Mouse (Mus musculus): ENCODE measurements around the gene Vmn2r24. TPM values are rescaled to one million over a fixed set of nuclear protein-coding genes. Genes with fewer than 3 reads are reported as not detected.
"Not testable (repeated sequence)": the region's sequence is repeated elsewhere in the genome, so short reads cannot be mapped to it uniquely, and the experiment has no call there.

Gene Vmn2r24
- not detected in 2 replicates for polyA plus RNA-seq (2012; rRNA removed)

- Histone ChIP-seq H3K27ac (ENCODE audit: insufficient read depth, low read length) (no peak within 1 kb of the TSS), H3K4me3 (replicated peaks; ENCODE audit: insufficient read depth, low read depth, low read length) (no peak within 1 kb of the TSS), H3K4me1 (ENCODE audit: control insufficient read depth, insufficient read depth, low read length) (no peaks in the 10 kb centered on the region), H3K27me3 (ENCODE audit: control insufficient read depth, insufficient read depth, low read length) (no peaks in the 10 kb centered on the region)
- no peak for TF ChIP-seq POLR2A (IDR thresholded peaks at IDR 0.05; ENCODE audit: borderline replicate concordance, insufficient read depth, low read length)
- no peak for TF ChIP-seq CTCF (IDR thresholded peaks at IDR 0.05; ENCODE audit: borderline replicate concordance, insufficient read depth, low read depth, low read length)
- no peak for DNase-seq
- WGBS = 60% methylated on average over 1 of the region's 1 CpGs
Observed at GRCm38 (mm10) chr6:123778579-123778978, at the start of gene Vmn2r24. TSS of gene Vmn2r24 (plus strand) at chr6:123778879.

DNA sequence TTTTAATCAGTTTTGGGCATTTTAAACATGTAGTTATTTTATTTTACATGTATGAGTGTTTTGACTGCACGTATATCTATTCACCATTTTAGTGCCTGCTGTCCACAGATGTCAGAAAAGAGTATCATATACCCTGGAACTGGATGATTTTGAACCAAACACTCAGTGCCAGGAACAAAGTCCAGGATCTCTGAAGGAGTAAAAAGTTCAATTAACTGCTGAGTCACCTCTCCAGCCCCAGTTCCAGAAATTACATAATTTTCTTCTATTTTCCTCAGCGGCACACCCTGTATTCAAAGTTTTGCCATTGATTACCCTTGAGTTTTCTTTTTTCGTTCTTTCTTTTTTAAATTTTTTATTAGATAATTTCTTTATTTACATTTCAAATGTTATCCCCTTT, 8.6 kb upstream of the Vmn2r24 start:
- TF ChIP-seq CTCF (IDR thresholded peaks at IDR 0.05; ENCODE audit: borderline replicate concordance, insufficient read depth, low read depth, low read length) (no peak), POLR2A (IDR thresholded peaks at IDR 0.05; ENCODE audit: borderline replicate concordance, insufficient read depth, low read length) (no peak)
- H3K4me3 ChIP-seq (replicated peaks; ENCODE audit: insufficient read depth, low read depth, low read length) = no peak overlapping the region
- H3K4me1 ChIP-seq (ENCODE audit: control insufficient read depth, insufficient read depth, low read length) = no peaks in the 10 kb centered on the region
- H3K27ac ChIP-seq (ENCODE audit: insufficient read depth, low read length) = no peak overlapping the region
- WGBS = 78% methylated on average over 3 of the region's 3 CpGs
- H3K27me3 ChIP-seq (ENCODE audit: control insufficient read depth, insufficient read depth, low read length) = no peaks in the 10 kb centered on the region
- no peak for DNase-seq

DNA sequence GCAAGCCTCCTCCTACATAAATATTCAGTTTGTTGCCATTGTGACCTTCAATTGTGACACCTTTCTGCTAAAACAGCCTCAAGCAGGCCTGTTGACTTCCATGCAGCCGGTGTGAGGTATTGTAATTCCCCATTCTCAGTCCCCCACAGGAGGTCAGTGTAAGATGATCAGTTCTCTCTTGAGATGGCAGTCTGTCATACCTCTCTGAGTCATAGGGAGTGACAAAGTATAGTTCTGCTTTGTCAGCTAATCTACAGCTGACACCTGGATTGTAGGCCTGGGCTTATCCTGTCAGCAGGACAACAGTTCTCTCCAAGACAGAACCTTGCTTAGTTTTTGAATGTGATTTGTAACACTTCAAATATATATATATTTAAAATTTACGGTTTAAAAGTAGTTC, 6.2 kb downstream of the Vmn2r24 start:
- H3K4me1 ChIP-seq (ENCODE audit: control insufficient read depth, insufficient read depth, low read length) = no peaks in the 10 kb centered on the region
- TF ChIP-seq POLR2A (IDR thresholded peaks at IDR 0.05; ENCODE audit: borderline replicate concordance, insufficient read depth, low read length) (no peak), CTCF (IDR thresholded peaks at IDR 0.05; ENCODE audit: borderline replicate concordance, insufficient read depth, low read depth, low read length) (no peak)
- H3K27me3 ChIP-seq (ENCODE audit: control insufficient read depth, insufficient read depth, low read length) = no peaks in the 10 kb centered on the region
- no peak overlapping the region for H3K4me3 ChIP-seq (replicated peaks; ENCODE audit: insufficient read depth, low read depth, low read length)
- no peak for DNase-seq
- WGBS = 64% methylated on average over 2 of the region's 2 CpGs
- H3K27ac ChIP-seq (ENCODE audit: insufficient read depth, low read length) = no peak overlapping the region

DNA sequence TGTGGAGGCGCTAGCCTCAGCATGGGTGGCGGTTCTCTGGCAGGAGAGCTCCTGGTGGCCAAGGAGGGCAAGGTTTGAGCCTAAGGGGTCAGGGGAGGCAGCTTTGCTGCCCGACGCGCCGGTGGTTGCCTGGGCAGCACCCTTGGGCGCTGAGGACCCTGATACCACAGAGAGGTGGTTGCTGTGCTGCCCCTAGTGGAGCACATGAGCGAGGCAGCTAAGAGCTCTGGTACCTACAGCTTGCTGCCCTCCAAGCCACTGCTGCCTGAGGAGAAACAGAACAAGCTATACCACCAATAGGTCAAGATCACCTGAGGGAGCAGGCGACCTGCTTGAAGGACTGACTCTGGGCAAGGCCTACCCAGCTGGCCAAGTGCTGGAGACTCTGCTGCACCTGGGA, 15.1 kb downstream of the Vmn2r24 start:
- no peak for DNase-seq
- Histone ChIP-seq H3K27me3 (ENCODE audit: control insufficient read depth, insufficient read depth, low read length) (no peaks in the 10 kb centered on the region), H3K4me3 (replicated peaks; ENCODE audit: insufficient read depth, low read depth, low read length) (no peak overlapping the region), H3K4me1 (ENCODE audit: control insufficient read depth, insufficient read depth, low read length) (no peaks in the 10 kb centered on the region), H3K27ac (ENCODE audit: insufficient read depth, low read length) (no peak overlapping the region)
- WGBS = 33% methylated on average over 9 of the region's 9 CpGs
- TF ChIP-seq POLR2A (IDR thresholded peaks at IDR 0.05; ENCODE audit: borderline replicate concordance, insufficient read depth, low read length) (no peak), CTCF (IDR thresholded peaks at IDR 0.05; ENCODE audit: borderline replicate concordance, insufficient read depth, low read depth, low read length) (no peak)

- not testable (repeated sequence) for H3K27ac ChIP-seq (ENCODE audit: insufficient read depth, low read length); DNase-seq; H3K4me3 ChIP-seq (replicated peaks; ENCODE audit: insufficient read depth, low read depth, low read length); H3K27me3 ChIP-seq (ENCODE audit: control insufficient read depth, insufficient read depth, low read length); H3K4me1 ChIP-seq (ENCODE audit: control insufficient read depth, insufficient read depth, low read length)
Observed at GRCm38 (mm10) chr6:123810291-123810690, 31.6 kb downstream of the Vmn2r24 start.

- Histone ChIP-seq H3K27ac (ENCODE audit: insufficient read depth, low read length) (no peak overlapping the region), H3K27me3 (ENCODE audit: control insufficient read depth, insufficient read depth, low read length) (no peaks in the 10 kb centered on the region), H3K4me1 (ENCODE audit: control insufficient read depth, insufficient read depth, low read length) (no peaks in the 10 kb centered on the region), H3K4me3 (replicated peaks; ENCODE audit: insufficient read depth, low read depth, low read length) (no peak overlapping the region)
- 77% methylated on average over 8 of the region's 8 CpGs for WGBS
- DNase-seq = no peak
- no peak for TF ChIP-seq POLR2A (IDR thresholded peaks at IDR 0.05; ENCODE audit: borderline replicate concordance, insufficient read depth, low read length)
- TF ChIP-seq CTCF (IDR thresholded peaks at IDR 0.05; ENCODE audit: borderline replicate concordance, insufficient read depth, low read depth, low read length) = no peak
Observed at GRCm38 (mm10) chr6:123819951-123820350, 41.3 kb downstream of the Vmn2r24 start.

DNA sequence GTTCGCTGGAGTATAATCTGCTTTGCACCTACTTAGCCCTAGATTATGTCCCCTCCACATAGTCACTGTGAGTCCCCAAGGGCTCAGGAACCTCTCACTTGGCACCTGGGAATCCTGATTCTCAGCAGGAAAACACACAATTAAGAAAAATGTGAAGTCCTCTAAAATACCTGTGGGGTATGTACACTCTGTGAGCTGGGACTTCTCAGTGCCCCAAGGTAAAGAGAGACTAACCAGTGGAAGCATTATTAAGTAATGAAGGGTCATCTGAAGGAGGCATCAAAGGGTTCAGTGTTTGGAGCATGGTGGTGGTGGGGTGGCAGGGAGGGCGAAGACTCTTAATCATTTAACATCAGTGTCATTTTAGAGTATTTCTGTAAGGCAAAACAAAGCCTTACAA, 74.7 kb downstream of the Vmn2r24 start, which contains the start of gene Vmn2r25:
Vmn2r25 (minus strand) TSS at position 101 of the 400 bp plus-strand sequence.
- WGBS = 53% methylated on average over 2 of the region's 2 CpGs

More for the DNA sequence above, 74.7 kb downstream of the Vmn2r24 start, which contains the start of gene Vmn2r25:
- H3K27me3 ChIP-seq (ENCODE audit: control insufficient read depth, insufficient read depth, low read length); H3K4me3 ChIP-seq (replicated peaks; ENCODE audit: insufficient read depth, low read depth, low read length); H3K27ac ChIP-seq (ENCODE audit: insufficient read depth, low read length); H3K4me1 ChIP-seq (ENCODE audit: control insufficient read depth, insufficient read depth, low read length); DNase-seq: not testable (repeated sequence)

Other genes starting within 250 kb of the Vmn2r24 start
- not detected in 2 replicates for gene Vmn2r21, start 245.5 kb upstream of the Vmn2r24 start, polyA plus RNA-seq (2012; rRNA removed)
- gene Vmn2r22, start 128.2 kb upstream of the Vmn2r24 start, polyA plus RNA-seq (2012; rRNA removed) = not detected in 2 replicates
- not detected in 2 replicates for gene Vmn2r23, start 76.2 kb upstream of the Vmn2r24 start, polyA plus RNA-seq (2012; rRNA removed)
- not detected in 2 replicates for gene Vmn2r25, start 74.6 kb downstream of the Vmn2r24 start, polyA plus RNA-seq (2012; rRNA removed)
- not detected in 2 replicates for gene Vmn2r26, start 245.7 kb downstream of the Vmn2r24 start, polyA plus RNA-seq (2012; rRNA removed)